Mouse (Mus musculus): ENCODE results near the gene Bloc1s1. TPM values are rescaled to one million over a fixed set of nuclear protein-coding genes. Genes with fewer than 3 reads are reported as not detected.

The Bloc1s1 gene
- polyA plus RNA-seq, 1 experiment from 2014 or later = 249 TPM

DNA sequence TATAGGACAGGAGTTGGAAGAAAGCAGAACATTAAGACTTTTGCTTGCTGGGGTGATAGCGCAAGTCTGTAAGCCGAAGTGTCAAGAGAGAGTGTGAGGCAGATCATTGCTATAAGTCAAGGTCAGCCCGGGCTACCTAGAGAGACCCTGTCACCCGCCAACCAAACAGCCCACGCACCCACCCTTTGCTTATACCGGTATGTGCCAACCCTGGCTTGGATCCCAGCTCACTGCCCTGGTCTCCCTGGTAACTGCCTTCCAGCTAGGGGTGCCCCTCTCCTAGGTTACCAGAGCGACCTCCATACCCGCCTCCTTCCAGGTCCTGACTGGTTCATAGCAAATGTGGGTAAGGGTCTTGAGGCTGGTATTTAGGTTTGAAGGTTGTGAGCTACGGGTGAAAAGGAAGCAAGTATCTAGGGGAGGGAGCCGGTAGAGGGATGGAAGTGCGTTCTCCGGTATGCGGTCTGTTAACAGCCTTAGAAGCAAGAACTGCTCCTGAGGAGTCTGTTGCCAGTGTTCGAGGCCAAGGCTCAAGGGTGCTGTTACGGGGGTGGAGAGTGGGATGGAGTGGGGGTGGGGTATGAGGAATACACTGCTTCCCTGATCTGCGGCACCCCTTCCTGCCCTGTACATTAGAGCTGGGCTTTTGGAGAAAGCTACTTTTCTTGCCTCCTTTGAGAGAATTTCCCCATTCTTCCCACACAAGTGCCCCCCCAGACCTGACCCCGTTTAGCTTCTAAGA, 27.7 kb downstream of the Bloc1s1 start:
- WGBS = 2% methylated on average over 17 of the region's 17 CpGs

DNA sequence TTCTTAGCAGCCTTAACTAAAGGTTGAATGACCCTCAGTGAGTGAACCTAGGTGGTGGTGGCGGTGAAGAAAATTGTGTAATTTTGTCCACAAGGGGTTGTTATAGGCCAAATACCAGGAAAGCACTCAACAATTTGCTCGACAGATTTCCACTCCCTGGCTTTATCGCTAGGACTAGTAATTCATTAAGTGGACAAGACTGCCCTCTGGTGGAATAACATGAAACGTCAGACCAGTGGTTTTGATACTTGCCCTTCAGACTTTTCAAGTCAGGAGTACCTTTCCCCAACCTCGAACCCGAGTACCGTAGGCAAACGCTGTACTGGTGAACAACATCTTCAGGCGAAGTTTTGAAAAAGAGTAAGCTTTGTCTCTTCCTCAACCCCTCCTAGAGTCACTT, 28.4 kb downstream of the Bloc1s1 start:
- Histone ChIP-seq H3K4me3 (replicated peaks; ENCODE audit: low read depth, low read length) (no peak overlapping the region), H3K36me3 (ENCODE audit: control insufficient read depth, insufficient read depth, low read length) (no peaks in the 10 kb centered on the region), H3K4me2 (ENCODE audit: low read length) (peak overlapping the region; percentile 13), H3K27ac (replicated peaks; ENCODE audit: low read depth, low read length) (no peak overlapping the region), H3K4me1 (ENCODE audit: control insufficient read depth, insufficient read depth, low read length) (peaks cover 11% of the 10 kb centered on the region), H3K27me3 (ENCODE audit: control insufficient read depth, insufficient read depth, low read length) (peaks cover 11% of the 10 kb centered on the region), H3K9ac (replicated peaks; ENCODE audit: low read length) (no peak overlapping the region), H3K9me3 (ENCODE audit: control insufficient read depth, low read length) (no peaks in the 10 kb centered on the region)
- under 1% methylated on average over 9 of the region's 9 CpGs for WGBS
- no peak for ATAC-seq (ENCODE audit: low FRiP score, low TSS enrichment)
- DNase-seq = peak; percentile 96

More for the DNA sequence above, 27.7 kb downstream of the Bloc1s1 start:
- Histone ChIP-seq H3K36me3 (ENCODE audit: control insufficient read depth, insufficient read depth, low read length) (no peaks in the 10 kb centered on the region), H3K4me2 (ENCODE audit: low read length) (peak overlapping the region; percentile 7), H3K9ac (replicated peaks; ENCODE audit: low read length) (no peak overlapping the region), H3K4me1 (ENCODE audit: control insufficient read depth, insufficient read depth, low read length) (peaks cover 9% of the 10 kb centered on the region; the same call in 1 of the 2 replicates), H3K27ac (replicated peaks; ENCODE audit: low read depth, low read length) (no peak overlapping the region), H3K9me3 (ENCODE audit: control insufficient read depth, low read length) (no peaks in the 10 kb centered on the region), H3K4me3 (replicated peaks; ENCODE audit: low read depth, low read length) (no peak overlapping the region), H3K27me3 (ENCODE audit: control insufficient read depth, insufficient read depth, low read length) (peaks cover 11% of the 10 kb centered on the region)
- ATAC-seq (ENCODE audit: low FRiP score, low TSS enrichment) (peak; percentile 38; the same call in 1 of the 2 replicates), DNase-seq (peak; percentile 62)

DNA sequence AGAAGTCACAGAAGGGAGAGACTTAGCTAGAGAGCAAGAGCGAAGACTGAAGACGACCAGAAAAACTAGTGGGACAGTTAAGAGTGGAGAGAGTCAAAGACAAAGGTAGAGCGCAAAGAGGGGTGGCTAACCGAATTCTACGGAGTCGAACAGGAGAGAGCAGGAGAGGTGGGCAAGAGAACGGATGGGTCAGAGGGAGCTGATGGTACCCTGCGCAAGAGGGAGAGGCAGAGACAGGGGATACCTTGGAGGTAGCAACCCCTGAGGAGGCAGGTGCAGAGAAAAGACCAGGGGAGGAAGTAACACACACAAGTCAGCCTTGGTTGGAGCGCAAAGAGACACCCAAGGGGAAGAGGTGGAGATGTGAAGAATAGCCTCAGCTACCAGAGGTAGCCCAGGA, 31.6 kb downstream of the Bloc1s1 start:
- peak overlapping the region; percentile 96 for H3K27ac ChIP-seq (replicated peaks; ENCODE audit: low read depth, low read length)
- DNase-seq (peak; percentile 62), ATAC-seq (ENCODE audit: low FRiP score, low TSS enrichment) (peak; percentile 1; the same call in 1 of the 2 replicates)
- peak overlapping the region; percentile 64 for H3K4me3 ChIP-seq (replicated peaks; ENCODE audit: low read depth, low read length)
- H3K4me2 ChIP-seq (ENCODE audit: low read length) = peak overlapping the region; percentile 92
- H3K4me1 ChIP-seq (ENCODE audit: control insufficient read depth, insufficient read depth, low read length) = peaks cover 28% of the 10 kb centered on the region
- H3K9me3 ChIP-seq (ENCODE audit: control insufficient read depth, low read length) = no peaks in the 10 kb centered on the region
- H3K36me3 ChIP-seq (ENCODE audit: control insufficient read depth, insufficient read depth, low read length) = peaks cover 4% of the 10 kb centered on the region; the same call in 1 of the 2 replicates
- H3K9ac ChIP-seq (replicated peaks; ENCODE audit: low read length) = peak overlapping the region; percentile 78
- WGBS = 1% methylated on average over 9 of the region's 9 CpGs
- peaks cover 11% of the 10 kb centered on the region for H3K27me3 ChIP-seq (ENCODE audit: control insufficient read depth, insufficient read depth, low read length)

DNA sequence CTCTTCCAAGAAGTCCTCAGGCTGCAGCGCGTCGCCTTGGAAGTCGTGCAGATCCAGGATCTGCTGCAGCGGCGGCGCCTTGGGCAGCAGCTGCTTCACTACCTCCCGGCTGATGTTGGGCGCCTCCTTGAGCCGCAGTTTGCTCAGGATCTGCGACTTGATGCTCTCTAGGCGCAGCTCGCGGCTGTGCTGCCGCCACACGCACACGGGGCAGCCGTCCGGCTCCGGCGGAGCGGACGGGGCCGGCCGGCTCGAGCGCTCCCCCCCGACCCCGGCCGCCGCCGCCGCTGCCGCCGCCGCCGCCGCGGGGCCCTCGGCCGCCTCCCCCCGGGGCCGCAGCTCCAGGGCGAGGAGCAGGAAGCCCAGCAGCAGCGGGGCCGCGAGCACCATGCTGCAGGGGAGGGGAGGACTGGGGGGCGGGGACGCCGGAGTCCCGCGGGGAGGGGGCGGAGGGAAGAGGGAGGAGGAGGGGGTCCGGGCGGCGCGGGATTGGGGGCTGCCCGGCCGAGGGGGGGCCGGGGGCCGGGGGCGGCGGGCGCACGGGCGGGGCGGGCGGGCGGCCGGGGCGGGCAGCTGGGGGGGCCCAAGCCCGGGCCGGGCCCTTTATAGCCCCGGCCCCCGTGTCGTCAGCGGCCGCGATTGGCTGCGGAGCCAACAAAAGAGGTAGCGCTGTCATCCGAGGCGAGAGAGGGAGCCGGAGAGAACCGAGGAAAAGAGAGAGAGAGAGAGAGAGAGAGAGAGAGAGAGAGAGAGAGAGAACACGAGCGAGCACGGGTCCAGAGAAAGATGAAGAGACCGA, 32.3 kb downstream of the Bloc1s1 start, which contains the start of gene Gdf11:
TSS of gene Gdf11 (minus strand) at position 423 of the 799 bp plus-strand sequence.
- ATAC-seq (ENCODE audit: low FRiP score, low TSS enrichment) (peak; percentile 89), DNase-seq (peak; percentile 95)
- H3K9ac ChIP-seq (replicated peaks; ENCODE audit: low read length) = peak within 1 kb of the TSS; percentile 78
- H3K4me3 ChIP-seq (replicated peaks; ENCODE audit: low read depth, low read length) = peak within 1 kb of the TSS; percentile 64
- under 1% methylated on average over 52 of the region's 89 CpGs for WGBS
- H3K9me3 ChIP-seq (ENCODE audit: control insufficient read depth, low read length) = no peaks in the 10 kb centered on the region
- peaks cover 6% of the 10 kb centered on the region for H3K27me3 ChIP-seq (ENCODE audit: control insufficient read depth, insufficient read depth, low read length)
- H3K36me3 ChIP-seq (ENCODE audit: control insufficient read depth, insufficient read depth, low read length) = peaks cover 9% of the 10 kb centered on the region; the same call in 1 of the 2 replicates
- H3K4me1 ChIP-seq (ENCODE audit: control insufficient read depth, insufficient read depth, low read length) = peaks cover 28% of the 10 kb centered on the region
- peak within 1 kb of the TSS; percentile 92 for H3K4me2 ChIP-seq (ENCODE audit: low read length)
- H3K27ac ChIP-seq (replicated peaks; ENCODE audit: low read depth, low read length) = peak within 1 kb of the TSS; percentile 96

DNA sequence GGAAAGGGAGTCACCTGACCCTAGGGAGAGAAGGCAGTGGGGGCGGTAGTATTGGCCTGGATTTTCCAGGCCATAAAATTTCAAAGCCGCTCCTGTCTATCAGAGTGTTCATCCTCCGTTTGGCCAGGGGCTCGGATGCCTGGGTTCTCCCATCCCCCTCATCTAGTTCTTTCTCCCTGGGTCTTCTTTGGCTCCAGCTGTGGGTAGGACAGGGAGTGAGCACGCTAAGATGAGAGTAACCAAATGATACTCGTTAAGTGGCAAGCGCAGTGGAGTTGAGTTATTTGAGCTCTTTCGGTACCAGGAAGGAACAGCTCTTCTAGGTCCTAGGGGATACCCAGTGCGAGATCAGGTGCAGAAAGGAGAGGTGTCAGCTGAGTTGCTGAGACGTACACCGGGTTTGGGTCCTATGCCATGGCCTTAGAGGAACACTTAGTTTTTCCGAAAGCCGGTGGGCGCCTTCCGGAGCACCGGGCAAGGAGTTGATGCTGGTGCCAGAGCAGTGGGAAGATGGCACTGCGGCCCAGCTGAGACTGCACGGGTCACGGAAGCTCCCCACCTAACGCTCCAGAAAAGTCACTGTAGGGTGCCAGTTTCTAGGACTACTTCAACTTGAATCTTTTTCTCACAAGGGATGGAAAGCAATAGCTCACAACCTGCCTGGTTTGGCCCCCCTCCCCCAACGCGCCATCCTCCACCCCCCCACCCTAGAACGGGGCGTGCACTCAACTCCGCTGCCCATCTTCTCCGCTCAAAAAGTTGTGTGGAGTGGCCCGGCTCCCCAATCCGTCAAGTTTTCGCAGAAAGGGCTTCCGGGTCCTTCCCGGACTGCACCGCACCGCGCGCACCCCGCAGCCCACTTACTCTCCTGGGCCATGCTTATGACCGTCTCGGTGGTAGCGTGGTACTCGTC, 33.2 kb downstream of the Bloc1s1 start:
- DNase-seq = peak; percentile 37
- Histone ChIP-seq H3K36me3 (ENCODE audit: control insufficient read depth, insufficient read depth, low read length) (peaks cover 16% of the 10 kb centered on the region), H3K9ac (replicated peaks; ENCODE audit: low read length) (peak overlapping the region; percentile 78), H3K27ac (replicated peaks; ENCODE audit: low read depth, low read length) (peak overlapping the region; percentile 96), H3K4me3 (replicated peaks; ENCODE audit: low read depth, low read length) (peak overlapping the region; percentile 64), H3K9me3 (ENCODE audit: control insufficient read depth, low read length) (no peaks in the 10 kb centered on the region), H3K4me1 (ENCODE audit: control insufficient read depth, insufficient read depth, low read length) (peaks cover 28% of the 10 kb centered on the region), H3K27me3 (ENCODE audit: control insufficient read depth, insufficient read depth, low read length) (no peaks in the 10 kb centered on the region; the same call in 1 of the 2 replicates), H3K4me2 (ENCODE audit: low read length) (peak overlapping the region; percentile 92)
- ATAC-seq (ENCODE audit: low FRiP score, low TSS enrichment) = no peak
- WGBS = under 1% methylated on average over 40 of the region's 40 CpGs

DNA sequence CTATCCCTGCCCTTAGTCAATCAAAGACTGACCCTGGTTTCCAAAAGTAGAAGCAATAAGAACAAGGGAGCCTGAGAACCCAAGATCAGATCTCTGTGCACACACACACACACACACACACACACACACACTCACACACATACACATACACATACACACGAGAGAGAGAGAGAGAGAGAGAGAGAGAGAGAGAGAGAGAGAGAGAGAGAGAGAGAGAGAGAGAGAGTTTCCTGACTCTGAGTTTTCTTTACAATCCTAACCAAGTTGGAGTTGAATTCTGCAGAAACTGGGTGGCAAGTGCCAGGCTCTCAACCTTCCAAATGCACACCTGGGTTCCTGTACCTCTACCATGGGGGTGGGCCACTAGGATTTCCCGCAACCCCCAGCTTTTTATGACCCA, 34.0 kb downstream of the Bloc1s1 start:
- DNase-seq (no peak), ATAC-seq (ENCODE audit: low FRiP score, low TSS enrichment) (no peak)
- Histone ChIP-seq H3K4me3 (replicated peaks; ENCODE audit: low read depth, low read length) (peak overlapping the region; percentile 64), H3K27me3 (ENCODE audit: control insufficient read depth, insufficient read depth, low read length) (no peaks in the 10 kb centered on the region; the same call in 1 of the 2 replicates), H3K36me3 (ENCODE audit: control insufficient read depth, insufficient read depth, low read length) (peaks cover 24% of the 10 kb centered on the region), H3K4me2 (ENCODE audit: low read length) (peak overlapping the region; percentile 92), H3K4me1 (ENCODE audit: control insufficient read depth, insufficient read depth, low read length) (peaks cover 28% of the 10 kb centered on the region), H3K27ac (replicated peaks; ENCODE audit: low read depth, low read length) (peak overlapping the region; percentile 84), H3K9me3 (ENCODE audit: control insufficient read depth, low read length) (no peaks in the 10 kb centered on the region), H3K9ac (replicated peaks; ENCODE audit: low read length) (peak overlapping the region; percentile 78)
- WGBS = 6% methylated on average over 2 of the region's 2 CpGs

DNA sequence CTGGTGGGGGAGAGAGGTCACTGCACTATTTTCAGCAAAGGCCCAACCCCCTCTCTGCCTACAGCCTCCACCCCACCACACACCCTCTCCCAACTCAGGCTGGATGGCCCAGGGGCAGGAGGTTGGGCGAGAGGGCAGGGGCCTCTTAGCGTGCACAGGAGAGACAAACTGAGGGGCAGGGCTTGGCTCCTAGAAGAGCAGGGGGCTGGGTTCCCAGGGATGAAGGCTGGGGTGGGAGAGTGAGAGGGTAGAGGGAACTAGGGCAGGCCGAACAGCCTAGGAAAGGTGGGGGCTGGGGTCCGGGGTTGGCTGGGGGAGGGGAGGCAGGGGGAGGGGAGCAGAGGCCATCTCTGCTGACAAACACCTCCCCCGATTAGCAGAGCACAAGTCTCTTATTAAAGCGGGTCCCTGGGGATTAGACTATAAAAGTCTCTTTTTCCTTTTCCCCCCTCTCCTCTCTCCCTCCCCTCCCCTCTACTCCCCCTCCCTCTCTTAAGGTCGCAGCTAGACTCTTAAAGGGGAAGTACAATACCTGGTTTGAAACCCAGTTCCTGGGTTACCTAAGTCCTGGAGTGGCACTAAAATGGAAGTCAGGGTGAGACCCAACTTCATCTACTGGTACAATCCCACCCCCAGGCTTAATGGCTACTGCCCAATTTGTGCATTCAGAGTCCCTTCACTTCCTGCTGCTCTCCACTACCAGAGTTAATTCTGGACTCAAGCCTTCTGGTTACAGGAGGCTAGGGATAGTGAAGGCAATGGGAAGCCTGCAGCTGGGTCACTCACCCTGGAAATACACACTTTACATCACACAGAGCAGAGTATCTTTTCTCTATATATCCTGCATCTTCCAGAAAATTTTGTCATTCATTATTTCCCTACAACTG, 34.7 kb downstream of the Bloc1s1 start:
- Histone ChIP-seq H3K9ac (replicated peaks; ENCODE audit: low read length) (peak overlapping the region; percentile 46; the same call in 1 of the 2 replicates), H3K27ac (replicated peaks; ENCODE audit: low read depth, low read length) (peak overlapping the region; percentile 84), H3K36me3 (ENCODE audit: control insufficient read depth, insufficient read depth, low read length) (peaks cover 30% of the 10 kb centered on the region), H3K4me2 (ENCODE audit: low read length) (peak overlapping the region; percentile 92), H3K9me3 (ENCODE audit: control insufficient read depth, low read length) (no peaks in the 10 kb centered on the region), H3K27me3 (ENCODE audit: control insufficient read depth, insufficient read depth, low read length) (no peaks in the 10 kb centered on the region; the same call in 1 of the 2 replicates), H3K4me1 (ENCODE audit: control insufficient read depth, insufficient read depth, low read length) (peaks cover 28% of the 10 kb centered on the region), H3K4me3 (replicated peaks; ENCODE audit: low read depth, low read length) (peak overlapping the region; percentile 64)
- WGBS = 0% methylated on average over 7 of the region's 7 CpGs
- DNase-seq (peak; percentile 87), ATAC-seq (ENCODE audit: low FRiP score, low TSS enrichment) (peak; percentile 32; the same call in 1 of the 2 replicates)
